Mouse (Mus musculus): ENCODE measurements around the gene Degs1.

GRCm38 (mm10) chr1:182250734-182251133 lies 31.9 kb downstream of the Degs1 start:
- no peak for TF ChIP-seq GATA1 (IDR thresholded peaks at IDR 0.05; ENCODE audit: low read length)
- no peak for TF ChIP-seq TAL1 (IDR thresholded peaks at IDR 0.05; ENCODE audit: low read length)
